Mouse (Mus musculus) stomach, embryonic 14.5 days (tissue): ENCODE measurements around the gene Nrn1l. TPM values are rescaled to one million over a fixed set of nuclear protein-coding genes. Genes with fewer than 3 reads are reported as not detected.

ENCODE experiments used
- ATAC-seq: fragments of 200-750 bp; cut with Nextera tagmentation; 2 replicates; pipeline ENCODE4 v1.8.0; 2017; ENCODE audit warnings: low read depth, moderate TSS enrichment; ENCODE audit not compliant: insufficient number of reproducible peaks, insufficient read depth, low FRiP score
- H3K27ac ChIP-seq: fragments of 300-500 bp; sonication (generic); 2 replicates; pipeline ENCODE4 v1.5.1; 2014; ENCODE audit warnings: mild to moderate bottlenecking, low read length, moderate library complexity, mixed read lengths
- H3K27me3 ChIP-seq: fragments of 300-500 bp; sonication (generic); 2 replicates; pipeline ENCODE4 v1.6.1; 2014; ENCODE audit warnings: low read length, control low read depth, mixed read lengths; ENCODE audit not compliant: control insufficient read depth, insufficient read depth
- H3K36me3 ChIP-seq: fragments of 300-500 bp; sonication (generic); 2 replicates; pipeline ENCODE4 v1.6.1; 2014; ENCODE audit warnings: mild to moderate bottlenecking, control low read depth, low read length, moderate library complexity, mixed read lengths; ENCODE audit not compliant: control insufficient read depth, insufficient read depth
- H3K4me1 ChIP-seq: fragments of 300-500 bp; sonication (generic); 2 replicates; pipeline ENCODE4 v1.6.1; 2014; ENCODE audit warnings: low read length, control low read depth, mixed read lengths; ENCODE audit not compliant: control insufficient read depth, insufficient read depth
- H3K4me2 ChIP-seq: fragments of 300-500 bp; sonication (generic); replicated peaks from 2 replicates; pipeline ENCODE4 v1.6.1; 2014; ENCODE audit warnings: low read depth, low read length, control low read depth
- H3K4me3 ChIP-seq: fragments of 300-500 bp; sonication (generic); 2 replicates; pipeline ENCODE4 v1.5.1; 2014; ENCODE audit warnings: low read depth, low read length, control low read depth
- H3K9ac ChIP-seq: fragments of 300-500 bp; sonication (generic); replicated peaks from 2 replicates; pipeline ENCODE4 v1.6.1; 2014; ENCODE audit warnings: low read depth, mild to moderate bottlenecking, control low read depth, low read length, moderate library complexity, mixed read lengths
- H3K9me3 ChIP-seq: fragments of 300-500 bp; sonication (generic); 2 replicates; pipeline ENCODE4 v1.6.1; 2016; ENCODE audit warnings: low read depth, low read length, control low read depth; ENCODE audit not compliant: control insufficient read depth
- WGBS: fragments of 180-500 bp; shearing (Covaris S2); extraction: QIAGEN DNeasy Blood & Tissue Kit; methylation state at CpG from one replicate; pipeline ENCODE4 v1.1.7; 2014; 5-methylcytosine and 5-hydroxymethylcytosine counted together
- polyA plus RNA-seq: library from polyadenylated mRNA; unstranded; fragments of >200 nt; fragmentation: Nextera tagmentation; extraction: Ambion mirVana; gene quantifications from 2 replicates; pipeline ENCODE4 v1.2.1, GENCODE M21; 2014

Nrn1l gene
- polyA plus RNA-seq, result 0.60 and 0.90 TPM in 2 replicates

GRCm38 (mm10) chr8:105893339-105893738, at the start of gene Nrn1l:
Gene Nrn1l, plus strand, starts transcription at chr8:105893567.
- no peak within 1 kb of the TSS for H3K4me3 ChIP-seq
- peak; percentile 69; the same call in 1 of the 2 replicates for ATAC-seq
- H3K27me3 ChIP-seq, result no peaks in the 10 kb centered on the region
- peaks cover 43% of the 10 kb centered on the region for H3K36me3 ChIP-seq
- no peak within 1 kb of the TSS for H3K9ac ChIP-seq
- no peak within 1 kb of the TSS for H3K4me2 ChIP-seq
- H3K9me3 ChIP-seq, result no peaks in the 10 kb centered on the region
- no peak within 1 kb of the TSS for H3K27ac ChIP-seq
- no peaks in the 10 kb centered on the region for H3K4me1 ChIP-seq
- WGBS, result 8% methylated on average over 11 of the region's 11 CpGs

GRCm38 (mm10) chr8:105846678-105847077, 46.7 kb upstream of the Nrn1l start:
- H3K4me1 ChIP-seq, result peaks cover 6% of the 10 kb centered on the region; the same call in 1 of the 2 replicates
- WGBS, result 93% methylated on average over 11 of the region's 11 CpGs
- no peak overlapping the region for H3K4me3 ChIP-seq
- no peak overlapping the region for H3K27ac ChIP-seq
- no peak overlapping the region for H3K4me2 ChIP-seq
- no peak overlapping the region for H3K9ac ChIP-seq
- no peak for ATAC-seq
- H3K36me3 ChIP-seq, result peaks cover 39% of the 10 kb centered on the region
- no peaks in the 10 kb centered on the region for H3K27me3 ChIP-seq
- no peaks in the 10 kb centered on the region for H3K9me3 ChIP-seq

GRCm38 (mm10) chr8:105850014-105850413, 43.4 kb upstream of the Nrn1l start:
- WGBS, result 82% methylated on average over 4 of the region's 4 CpGs
- no peak overlapping the region for H3K4me2 ChIP-seq
- ATAC-seq, result no peak

DNA sequence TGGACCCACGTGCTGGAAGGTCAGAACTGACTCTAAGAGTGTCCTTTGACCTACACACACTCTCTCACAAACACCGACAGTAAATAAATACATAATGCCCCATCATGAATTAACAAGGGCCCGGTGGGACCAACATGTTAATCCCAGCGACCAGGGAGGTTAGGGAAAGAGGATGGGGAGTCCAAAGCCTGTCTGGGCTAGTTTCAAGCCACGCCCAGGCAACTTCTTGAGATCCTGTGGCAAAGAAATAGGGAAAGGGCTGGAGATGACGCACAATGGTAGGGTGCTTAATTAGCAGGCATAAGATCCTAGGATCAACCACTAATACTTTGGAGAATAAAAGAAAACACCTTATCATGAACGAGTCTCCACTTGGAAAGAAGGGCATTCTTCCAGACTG, 42.8 kb upstream of the Nrn1l start:
- Histone ChIP-seq H3K27ac (no peak overlapping the region), H3K4me1 (peaks cover 6% of the 10 kb centered on the region; the same call in 1 of the 2 replicates), H3K27me3 (no peaks in the 10 kb centered on the region), H3K9ac (no peak overlapping the region), H3K4me2 (peak overlapping the region; percentile 24), H3K4me3 (peak overlapping the region; percentile 1; the same call in 1 of the 2 replicates), H3K9me3 (no peaks in the 10 kb centered on the region), H3K36me3 (peaks cover 23% of the 10 kb centered on the region)
- ATAC-seq, result no peak
- 72% methylated on average over 7 of the region's 7 CpGs for WGBS

More at GRCm38 (mm10) chr8:105850014-105850413, 43.4 kb upstream of the Nrn1l start:
- H3K27me3 ChIP-seq, result no peaks in the 10 kb centered on the region
- H3K36me3 ChIP-seq, result peaks cover 23% of the 10 kb centered on the region
- H3K4me1 ChIP-seq, result peaks cover 6% of the 10 kb centered on the region; the same call in 1 of the 2 replicates
- no peak overlapping the region; the same call in 1 of the 2 replicates for H3K4me3 ChIP-seq
- no peaks in the 10 kb centered on the region for H3K9me3 ChIP-seq
- no peak overlapping the region for H3K9ac ChIP-seq
- no peak overlapping the region for H3K27ac ChIP-seq

DNA sequence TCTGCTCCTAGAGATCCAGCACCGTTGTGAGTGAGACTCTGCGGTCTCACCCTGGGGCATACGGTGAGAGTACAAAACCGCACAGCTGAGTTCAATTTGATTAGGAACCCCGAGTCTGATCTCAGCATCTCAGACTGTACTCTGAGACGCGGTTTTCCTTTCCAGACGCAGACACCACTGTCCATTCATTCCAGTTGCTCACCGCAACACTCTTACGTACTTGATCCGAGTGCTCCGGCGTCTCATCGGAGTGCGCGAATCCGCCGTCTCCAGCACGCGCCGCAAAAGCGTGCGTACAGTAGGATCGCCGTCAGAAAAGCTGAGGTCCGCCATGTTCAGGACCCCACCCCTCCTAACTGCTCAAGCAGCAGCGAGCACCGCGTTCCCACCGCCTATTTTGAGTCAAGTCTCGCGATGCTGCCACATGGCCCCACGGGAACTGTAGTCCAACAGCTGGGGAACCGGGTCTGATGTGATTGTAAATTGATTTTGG, 41.7 kb upstream of the Nrn1l start:
- WGBS, result under 1% methylated on average over 34 of the region's 34 CpGs
- ATAC-seq, result peak; percentile 83
- peaks cover 14% of the 10 kb centered on the region for H3K4me1 ChIP-seq
- no peaks in the 10 kb centered on the region for H3K27me3 ChIP-seq
- no peaks in the 10 kb centered on the region for H3K9me3 ChIP-seq
- no peak overlapping the region for H3K27ac ChIP-seq
- peaks cover 17% of the 10 kb centered on the region for H3K36me3 ChIP-seq
- H3K4me3 ChIP-seq, result peak overlapping the region; percentile 53
- peak overlapping the region; percentile 68 for H3K4me2 ChIP-seq
- peak overlapping the region; percentile 43 for H3K9ac ChIP-seq

- Histone ChIP-seq H3K4me2 (no peak overlapping the region), H3K4me3 (peak overlapping the region; percentile 53; the same call in 1 of the 2 replicates), H3K27me3 (no peaks in the 10 kb centered on the region), H3K27ac (no peak overlapping the region), H3K9me3 (no peaks in the 10 kb centered on the region), H3K9ac (no peak overlapping the region), H3K4me1 (peaks cover 19% of the 10 kb centered on the region), H3K36me3 (peaks cover 12% of the 10 kb centered on the region)
- WGBS, result 78% methylated on average over 12 of the region's 12 CpGs
- no peak for ATAC-seq
Observed at GRCm38 (mm10) chr8:105852146-105852729, 41.1 kb upstream of the Nrn1l start.

GRCm38 (mm10) chr8:105853178-105853577, 40.2 kb upstream of the Nrn1l start, which contains the start of gene Cenpt:
Gene Cenpt, minus strand, starts transcription at chr8:105853278.
- Histone ChIP-seq H3K4me3 (no peak within 1 kb of the TSS), H3K36me3 (peaks cover 7% of the 10 kb centered on the region), H3K27me3 (no peaks in the 10 kb centered on the region), H3K27ac (no peak within 1 kb of the TSS), H3K9ac (no peak within 1 kb of the TSS), H3K4me2 (no peak within 1 kb of the TSS), H3K9me3 (no peaks in the 10 kb centered on the region), H3K4me1 (peaks cover 19% of the 10 kb centered on the region)
- no peak for ATAC-seq
- 88% methylated on average over 3 of the region's 3 CpGs for WGBS

GRCm38 (mm10) chr8:105854303-105854702, 39.1 kb upstream of the Nrn1l start:
- H3K4me3 ChIP-seq, result peak overlapping the region; percentile 67
- H3K4me1 ChIP-seq, result peaks cover 20% of the 10 kb centered on the region
- WGBS, result 28% methylated on average over 8 of the region's 8 CpGs
- H3K36me3 ChIP-seq, result peaks cover 4% of the 10 kb centered on the region
- no peaks in the 10 kb centered on the region for H3K27me3 ChIP-seq
- no peaks in the 10 kb centered on the region for H3K9me3 ChIP-seq
- ATAC-seq, result no peak
- no peak overlapping the region for H3K9ac ChIP-seq
- no peak overlapping the region for H3K27ac ChIP-seq
- H3K4me2 ChIP-seq, result peak overlapping the region; percentile 29; the same call in 1 of the 2 replicates
